Mouse (Mus musculus): ENCODE data around the gene Ube2e2. TPM values are rescaled to one million over a fixed set of nuclear protein-coding genes. Genes with fewer than 3 reads are reported as not detected.

The Ube2e2 gene
- polyA plus RNA-seq, 1 experiment from 2014 or later = 50.2 TPM

GRCm38 (mm10) chr14:18628170-18628569 is 265.9 kb downstream of the Ube2e2 start:
- ATAC-seq (replicated peaks; ENCODE audit: low FRiP score, low TSS enrichment, low read depth) (no peak), DNase-seq (ENCODE audit: low spot score) (no peak)
- H3K27ac ChIP-seq (ENCODE audit: low read depth) = no peak overlapping the region
- H3K27me3 ChIP-seq (replicated peaks; ENCODE audit: control insufficient read depth, insufficient read depth, low read length) = no peaks in the 10 kb centered on the region
- WGBS = 67% methylated on average over 1 of the region's 1 CpGs
- H3K9me3 ChIP-seq (ENCODE audit: control insufficient read depth, low read length) = no peaks in the 10 kb centered on the region
- no peaks in the 10 kb centered on the region for H3K36me3 ChIP-seq (ENCODE audit: control insufficient read depth, insufficient read depth, low read length)
- no peak overlapping the region for H3K4me3 ChIP-seq (ENCODE audit: low read depth, low read length)
- H3K9ac ChIP-seq (ENCODE audit: low read length) = no peak overlapping the region
- no peak overlapping the region for H3K4me2 ChIP-seq (ENCODE audit: low read length)
- H3K4me1 ChIP-seq (replicated peaks; ENCODE audit: control insufficient read depth, insufficient read depth, low read length) = no peaks in the 10 kb centered on the region

- Histone ChIP-seq H3K36me3 (ENCODE audit: control insufficient read depth, insufficient read depth, low read length) (no peaks in the 10 kb centered on the region), H3K9ac (ENCODE audit: low read length) (no peak overlapping the region), H3K4me2 (ENCODE audit: low read length) (no peak overlapping the region), H3K9me3 (ENCODE audit: control insufficient read depth, low read length) (no peaks in the 10 kb centered on the region), H3K4me1 (replicated peaks; ENCODE audit: control insufficient read depth, insufficient read depth, low read length) (no peaks in the 10 kb centered on the region), H3K4me3 (ENCODE audit: low read depth, low read length) (no peak overlapping the region), H3K27ac (ENCODE audit: low read depth) (no peak overlapping the region), H3K27me3 (replicated peaks; ENCODE audit: control insufficient read depth, insufficient read depth, low read length) (no peaks in the 10 kb centered on the region)
- ATAC-seq (replicated peaks; ENCODE audit: low FRiP score, low TSS enrichment, low read depth) (no peak), DNase-seq (ENCODE audit: low spot score) (no peak)
- WGBS = 63% methylated on average over 2 of the region's 2 CpGs
These were observed 275.5 kb downstream of the Ube2e2 start for GRCm38 (mm10) chr14:18618603-18619002.

DNA sequence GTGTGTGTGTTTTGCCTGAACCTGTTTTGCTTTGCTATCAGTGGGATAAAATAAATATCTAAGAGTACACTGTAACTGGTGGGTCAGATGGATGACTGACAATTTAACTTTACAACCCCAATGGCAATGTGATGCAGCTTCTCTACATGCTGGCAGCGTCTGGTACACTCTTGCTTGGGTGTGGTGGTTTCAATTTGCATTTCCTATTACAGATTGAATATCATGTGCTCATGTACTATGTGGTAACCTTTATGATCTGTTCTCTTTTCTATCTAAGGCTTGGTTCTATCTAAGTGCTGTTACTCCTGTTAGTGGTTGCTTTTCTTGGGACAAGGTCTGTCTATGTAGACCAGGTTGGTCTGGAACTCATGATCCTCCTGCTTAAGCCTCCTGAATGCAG is 292.1 kb downstream of the Ube2e2 start:
- Histone ChIP-seq H3K9me3 (ENCODE audit: control insufficient read depth, low read length) (no peaks in the 10 kb centered on the region), H3K27me3 (replicated peaks; ENCODE audit: control insufficient read depth, insufficient read depth, low read length) (no peaks in the 10 kb centered on the region), H3K4me3 (ENCODE audit: low read depth, low read length) (no peak overlapping the region), H3K4me1 (replicated peaks; ENCODE audit: control insufficient read depth, insufficient read depth, low read length) (no peaks in the 10 kb centered on the region), H3K27ac (ENCODE audit: low read depth) (no peak overlapping the region), H3K9ac (ENCODE audit: low read length) (no peak overlapping the region), H3K4me2 (ENCODE audit: low read length) (no peak overlapping the region), H3K36me3 (ENCODE audit: control insufficient read depth, insufficient read depth, low read length) (no peaks in the 10 kb centered on the region)
- ATAC-seq (replicated peaks; ENCODE audit: low FRiP score, low TSS enrichment, low read depth) (no peak), DNase-seq (ENCODE audit: low spot score) (no peak)
- WGBS = 66% methylated on average over 1 of the region's 1 CpGs

DNA sequence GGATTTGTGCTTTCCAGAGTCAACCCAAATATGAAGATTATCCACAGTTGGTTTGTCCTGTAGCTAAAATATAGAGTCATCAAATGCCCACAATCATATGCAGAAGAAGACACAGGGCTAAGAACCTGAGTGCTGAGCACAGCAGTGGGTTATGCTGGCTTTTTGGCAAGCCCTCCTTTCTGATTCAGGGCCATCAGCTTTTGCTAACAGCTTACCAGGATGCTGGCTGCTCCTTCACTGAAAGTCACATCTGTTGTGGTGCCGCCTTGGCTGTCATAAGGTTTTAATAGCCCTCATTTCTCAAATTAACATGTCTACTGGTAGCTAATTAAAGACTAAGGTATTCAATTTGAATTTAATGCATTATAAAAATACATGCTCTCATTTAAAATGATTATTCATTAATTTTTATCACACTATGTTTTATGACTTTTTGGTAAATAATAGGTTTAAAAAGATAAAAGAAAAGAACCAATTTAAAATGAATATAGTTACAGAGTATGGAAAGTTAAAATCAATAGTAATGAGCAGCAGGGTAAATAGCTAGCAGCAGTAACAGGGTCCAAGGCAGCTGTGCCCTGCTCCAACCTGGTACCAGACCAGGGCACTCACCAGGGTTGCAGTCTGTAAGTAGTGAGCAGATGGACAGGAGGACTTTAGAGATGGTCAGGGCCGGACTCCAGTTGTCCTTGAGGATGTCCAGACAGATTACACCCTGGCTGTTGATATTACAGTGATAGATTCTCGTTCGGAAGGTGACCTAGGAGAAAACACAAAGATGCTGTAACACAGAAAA is 307.6 kb downstream of the Ube2e2 start:
- no peaks in the 10 kb centered on the region for H3K36me3 ChIP-seq (ENCODE audit: control insufficient read depth, insufficient read depth, low read length)
- H3K4me3 ChIP-seq (ENCODE audit: low read depth, low read length) = no peak overlapping the region
- no peak overlapping the region for H3K9ac ChIP-seq (ENCODE audit: low read length)
- no peak overlapping the region for H3K27ac ChIP-seq (ENCODE audit: low read depth)
- no peaks in the 10 kb centered on the region for H3K9me3 ChIP-seq (ENCODE audit: control insufficient read depth, low read length)
- no peaks in the 10 kb centered on the region for H3K27me3 ChIP-seq (replicated peaks; ENCODE audit: control insufficient read depth, insufficient read depth, low read length)
- no peaks in the 10 kb centered on the region for H3K4me1 ChIP-seq (replicated peaks; ENCODE audit: control insufficient read depth, insufficient read depth, low read length)
- DNase-seq (ENCODE audit: low spot score) (no peak), ATAC-seq (replicated peaks; ENCODE audit: low FRiP score, low TSS enrichment, low read depth) (no peak)
- 78% methylated on average over 4 of the region's 4 CpGs for WGBS
- no peak overlapping the region for H3K4me2 ChIP-seq (ENCODE audit: low read length)

GRCm38 (mm10) chr14:18581735-18582134 is 312.3 kb downstream of the Ube2e2 start:
- ATAC-seq (replicated peaks; ENCODE audit: low FRiP score, low TSS enrichment, low read depth) = no peak
- Histone ChIP-seq H3K27ac (ENCODE audit: low read depth) (no peak overlapping the region), H3K4me3 (ENCODE audit: low read depth, low read length) (no peak overlapping the region), H3K9ac (ENCODE audit: low read length) (no peak overlapping the region), H3K9me3 (ENCODE audit: control insufficient read depth, low read length) (no peaks in the 10 kb centered on the region), H3K27me3 (replicated peaks; ENCODE audit: control insufficient read depth, insufficient read depth, low read length) (no peaks in the 10 kb centered on the region), H3K4me1 (replicated peaks; ENCODE audit: control insufficient read depth, insufficient read depth, low read length) (no peaks in the 10 kb centered on the region), H3K36me3 (ENCODE audit: control insufficient read depth, insufficient read depth, low read length) (no peaks in the 10 kb centered on the region), H3K4me2 (ENCODE audit: low read length) (no peak overlapping the region)
- DNase-seq (ENCODE audit: low spot score) = no peak
- WGBS = 85% methylated on average over 4 of the region's 4 CpGs

DNA sequence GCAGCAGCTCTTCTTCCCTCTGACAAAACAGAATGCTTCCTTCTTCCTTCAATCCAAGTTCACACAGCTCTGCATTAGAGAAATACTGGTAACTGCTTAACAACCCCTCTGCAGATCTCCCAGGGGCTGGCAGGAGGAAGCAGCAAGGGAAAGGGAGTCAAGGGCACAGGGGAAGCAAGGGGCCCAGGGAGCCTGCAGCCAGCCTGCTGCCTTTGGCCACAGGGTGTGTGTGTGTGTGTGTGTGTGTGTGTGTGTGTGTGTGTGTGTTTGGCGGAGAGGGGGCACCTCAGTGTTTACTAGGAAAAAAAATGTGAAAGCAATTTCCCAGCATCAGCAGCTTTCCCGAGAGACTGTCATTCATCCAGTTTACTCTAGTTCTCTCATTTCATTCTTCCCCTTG is 319.3 kb downstream of the Ube2e2 start:
- no peaks in the 10 kb centered on the region for H3K4me1 ChIP-seq (replicated peaks; ENCODE audit: control insufficient read depth, insufficient read depth, low read length)
- H3K9ac ChIP-seq (ENCODE audit: low read length) = no peak overlapping the region
- WGBS = 62% methylated on average over 2 of the region's 2 CpGs
- no peaks in the 10 kb centered on the region for H3K27me3 ChIP-seq (replicated peaks; ENCODE audit: control insufficient read depth, insufficient read depth, low read length)
- H3K4me2 ChIP-seq (ENCODE audit: low read length) = no peak overlapping the region
- no peak overlapping the region for H3K27ac ChIP-seq (ENCODE audit: low read depth)
- no peak for DNase-seq (ENCODE audit: low spot score)
- no peak overlapping the region for H3K4me3 ChIP-seq (ENCODE audit: low read depth, low read length)
- no peaks in the 10 kb centered on the region for H3K9me3 ChIP-seq (ENCODE audit: control insufficient read depth, low read length)
- no peaks in the 10 kb centered on the region for H3K36me3 ChIP-seq (ENCODE audit: control insufficient read depth, insufficient read depth, low read length)
- no peak for ATAC-seq (replicated peaks; ENCODE audit: low FRiP score, low TSS enrichment, low read depth)

- Histone ChIP-seq H3K4me3 (ENCODE audit: low read depth, low read length) (no peak overlapping the region), H3K9ac (ENCODE audit: low read length) (no peak overlapping the region), H3K4me1 (replicated peaks; ENCODE audit: control insufficient read depth, insufficient read depth, low read length) (no peaks in the 10 kb centered on the region), H3K4me2 (ENCODE audit: low read length) (no peak overlapping the region), H3K27me3 (replicated peaks; ENCODE audit: control insufficient read depth, insufficient read depth, low read length) (no peaks in the 10 kb centered on the region), H3K27ac (ENCODE audit: low read depth) (no peak overlapping the region), H3K36me3 (ENCODE audit: control insufficient read depth, insufficient read depth, low read length) (no peaks in the 10 kb centered on the region), H3K9me3 (ENCODE audit: control insufficient read depth, low read length) (no peaks in the 10 kb centered on the region)
- DNase-seq (ENCODE audit: low spot score) (no peak), ATAC-seq (replicated peaks; ENCODE audit: low FRiP score, low TSS enrichment, low read depth) (no peak)
- WGBS = 88% methylated on average over 10 of the region's 10 CpGs
These were observed 319.8 kb downstream of the Ube2e2 start for GRCm38 (mm10) chr14:18574130-18574721.

DNA sequence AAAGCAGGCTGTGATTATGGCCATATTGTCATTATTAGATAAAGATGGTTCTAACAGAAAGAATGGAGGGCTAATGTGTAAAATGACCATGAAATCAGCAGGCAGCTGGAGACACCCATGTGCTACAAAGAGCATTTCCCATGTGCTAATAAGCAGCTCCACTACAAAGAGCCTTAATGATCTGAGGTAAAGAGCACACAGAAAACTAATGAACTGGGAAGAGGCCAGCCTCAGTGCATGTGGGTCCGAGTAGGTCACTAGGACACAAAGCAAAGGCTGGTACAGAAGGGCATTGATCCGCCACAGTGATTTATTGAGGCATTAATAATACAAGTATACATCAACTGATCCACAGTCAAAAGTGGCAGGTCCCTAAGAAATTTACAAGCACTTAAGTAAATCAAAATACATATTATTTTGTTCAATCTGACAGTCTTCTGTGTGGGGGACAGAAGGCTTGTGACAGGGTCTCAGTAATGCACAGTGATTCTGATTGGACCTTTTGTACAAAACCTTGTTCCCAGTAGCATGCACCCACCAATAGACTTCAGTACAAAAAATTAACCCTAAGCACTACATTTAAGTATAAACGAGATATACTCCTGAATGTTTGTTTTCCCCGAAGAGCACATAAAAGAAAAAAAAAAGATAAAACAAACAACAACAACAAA is 320.6 kb downstream of the Ube2e2 start:
- H3K9ac ChIP-seq (ENCODE audit: low read length) = no peak overlapping the region
- no peak for DNase-seq (ENCODE audit: low spot score)

More for the DNA sequence above, 320.6 kb downstream of the Ube2e2 start:
- Histone ChIP-seq H3K9me3 (ENCODE audit: control insufficient read depth, low read length) (no peaks in the 10 kb centered on the region), H3K4me3 (ENCODE audit: low read depth, low read length) (no peak overlapping the region), H3K36me3 (ENCODE audit: control insufficient read depth, insufficient read depth, low read length) (no peaks in the 10 kb centered on the region), H3K27ac (ENCODE audit: low read depth) (no peak overlapping the region), H3K4me1 (replicated peaks; ENCODE audit: control insufficient read depth, insufficient read depth, low read length) (no peaks in the 10 kb centered on the region), H3K4me2 (ENCODE audit: low read length) (no peak overlapping the region), H3K27me3 (replicated peaks; ENCODE audit: control insufficient read depth, insufficient read depth, low read length) (no peaks in the 10 kb centered on the region)
- WGBS = 73% methylated on average over 4 of the region's 4 CpGs
- no peak for ATAC-seq (replicated peaks; ENCODE audit: low FRiP score, low TSS enrichment, low read depth)

Measured in intestine, embryonic 14.5 days (tissue).